Mouse (Mus musculus): ENCODE data around the gene Tbl1xr1.

Tbl1xr1 gene

DNA sequence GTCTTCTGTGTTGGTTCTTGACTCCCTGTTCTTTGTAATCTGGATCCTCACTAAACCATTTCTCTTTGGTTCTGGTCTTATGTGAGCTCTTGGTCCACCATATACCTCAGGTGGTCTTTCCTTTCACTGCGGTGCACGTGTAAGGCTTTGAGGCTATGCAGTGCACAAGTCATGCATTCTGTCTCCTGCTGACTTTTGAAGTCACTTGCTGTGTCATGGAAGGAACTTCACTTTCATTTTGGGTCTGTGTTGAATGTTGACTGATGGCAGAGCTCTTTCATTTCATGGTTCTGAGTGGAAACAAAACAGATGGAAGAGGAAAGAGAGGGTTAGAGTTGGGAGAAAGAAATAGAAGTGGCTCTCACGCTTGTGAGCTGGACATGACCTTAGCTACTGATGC lies 13.4 kb downstream of the Tbl1xr1 start:
- in situ Hi-C loops (cut with MboI, MseI), result loop anchor here (5.0 kb wide), 2 partner anchors 57 to 117 kb away; no protein-coding TSS in a partner anchor

- in situ Hi-C loops (cut with MboI, MseI), result loop anchor here (5.0 kb wide), 1 partner anchor 57 kb away; no protein-coding TSS in a partner anchor
These were observed 14.2 kb downstream of the Tbl1xr1 start for GRCm38 (mm10) chr3:22090431-22091265.

DNA sequence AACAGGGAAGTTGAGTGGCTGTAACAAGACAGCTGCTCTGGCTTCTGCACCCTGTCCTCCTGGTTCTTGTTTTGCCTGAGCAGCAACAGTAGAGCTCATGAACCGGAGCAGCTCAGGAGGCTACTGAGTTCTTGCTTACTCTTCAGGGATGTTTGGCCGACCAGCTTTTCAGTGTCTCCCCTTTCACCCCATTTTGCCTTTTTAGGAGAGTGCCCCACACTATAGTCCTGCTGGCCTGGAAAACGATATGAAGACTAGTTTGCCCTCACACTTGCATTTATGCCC lies 14.8 kb downstream of the Tbl1xr1 start:
- in situ Hi-C loops (cut with MboI, MseI), result loop anchor here (5.0 kb wide), 1 partner anchor 56 kb away; no protein-coding TSS in a partner anchor

DNA sequence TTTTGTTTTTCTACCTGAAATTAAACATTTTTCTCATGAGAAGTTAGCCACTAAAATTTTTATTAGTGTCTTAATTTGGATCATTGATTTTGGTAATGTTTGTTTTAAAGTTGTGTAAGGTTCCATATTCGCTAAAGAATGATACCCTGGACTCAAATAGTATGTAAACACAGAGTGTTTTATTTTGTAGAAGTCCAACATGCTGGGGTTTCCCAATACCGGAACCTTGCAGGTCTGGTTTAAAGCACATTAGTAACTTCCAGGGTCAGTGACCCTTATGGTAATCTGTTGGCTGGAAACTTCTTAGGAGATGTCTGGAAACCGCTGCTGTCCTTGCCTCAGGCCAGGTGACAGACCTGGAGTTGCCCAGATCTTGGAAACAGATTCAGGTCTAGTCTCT lies 15.2 kb downstream of the Tbl1xr1 start:
- in situ Hi-C loops (cut with MboI, MseI), result loop anchor here (5.0 kb wide), 1 partner anchor 56 kb away; no protein-coding TSS in a partner anchor

GRCm38 (mm10) chr3:22092784-22093183 lies 16.3 kb downstream of the Tbl1xr1 start:
- in situ Hi-C loops (cut with MboI, MseI), result loop anchor here (5.0 kb wide), 1 partner anchor 55 kb away; no protein-coding TSS in a partner anchor

DNA sequence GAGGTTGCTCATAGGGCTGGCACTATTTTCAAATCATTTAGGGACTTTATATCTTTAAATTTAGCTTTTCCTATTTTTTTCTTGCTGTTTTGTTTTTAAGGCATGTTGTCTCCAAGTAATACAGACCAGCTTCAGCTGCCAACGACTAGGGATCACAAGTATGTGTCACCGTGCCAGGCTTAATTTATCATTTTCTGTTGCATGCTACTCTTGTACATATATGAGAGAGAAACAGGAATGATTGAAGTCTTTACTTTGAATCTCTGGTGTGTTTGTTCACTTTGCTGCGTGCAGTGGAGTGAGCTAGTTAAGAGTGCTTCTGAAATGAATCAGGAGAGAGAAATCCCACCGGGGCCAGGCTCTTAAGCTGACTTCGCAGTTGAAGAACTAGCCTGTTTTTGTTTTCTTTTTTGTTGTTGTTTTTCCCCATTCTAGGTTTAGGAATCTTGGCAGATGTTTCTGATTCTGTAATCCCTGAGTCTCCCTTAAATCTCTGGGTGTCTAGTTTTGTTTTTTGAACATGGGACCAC lies 27.6 kb downstream of the Tbl1xr1 start:
- in situ Hi-C loops (cut with MboI, MseI), result no loop called here

DNA sequence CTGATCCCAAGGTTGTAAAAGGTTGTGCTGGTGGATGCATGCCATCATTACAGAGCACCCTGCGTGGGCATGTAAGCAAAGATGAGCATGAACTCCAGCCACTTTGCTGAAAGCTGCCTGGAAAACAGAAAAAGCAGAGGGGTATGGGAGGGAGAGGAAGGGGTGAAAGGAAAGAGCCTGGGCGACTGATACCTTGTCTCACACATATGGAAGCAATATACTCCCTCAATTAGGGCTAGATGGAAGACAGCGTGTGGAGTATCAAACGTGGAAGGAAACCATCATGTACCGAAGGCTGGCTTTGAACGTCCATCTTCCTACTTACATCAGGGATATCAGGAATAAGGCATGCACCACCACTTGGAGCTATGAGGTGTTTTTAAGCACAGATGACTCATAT lies 29.0 kb downstream of the Tbl1xr1 start:
- in situ Hi-C loops (cut with MboI, MseI), result no loop called here

DNA sequence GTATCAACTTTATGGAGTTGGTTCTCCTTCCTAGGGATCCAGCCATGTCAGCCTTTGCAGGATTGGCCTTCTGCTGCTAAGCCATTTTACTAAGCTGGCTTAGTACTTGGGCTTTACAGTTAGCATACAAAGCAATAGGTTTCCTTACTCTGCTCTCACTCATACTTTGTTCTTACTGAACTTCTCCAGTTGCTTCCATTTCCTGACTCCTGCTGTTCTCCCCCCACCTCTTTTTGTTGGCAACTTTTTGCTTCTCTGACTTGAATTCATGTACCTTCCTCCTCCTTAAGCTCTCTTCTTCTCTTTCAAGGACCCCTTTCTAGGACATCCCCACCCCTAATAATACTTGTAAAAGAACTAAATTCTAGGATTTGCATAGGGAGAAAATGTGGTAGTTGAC lies 31.6 kb downstream of the Tbl1xr1 start:
- in situ Hi-C loops (cut with MboI, MseI), result no loop called here

DNA sequence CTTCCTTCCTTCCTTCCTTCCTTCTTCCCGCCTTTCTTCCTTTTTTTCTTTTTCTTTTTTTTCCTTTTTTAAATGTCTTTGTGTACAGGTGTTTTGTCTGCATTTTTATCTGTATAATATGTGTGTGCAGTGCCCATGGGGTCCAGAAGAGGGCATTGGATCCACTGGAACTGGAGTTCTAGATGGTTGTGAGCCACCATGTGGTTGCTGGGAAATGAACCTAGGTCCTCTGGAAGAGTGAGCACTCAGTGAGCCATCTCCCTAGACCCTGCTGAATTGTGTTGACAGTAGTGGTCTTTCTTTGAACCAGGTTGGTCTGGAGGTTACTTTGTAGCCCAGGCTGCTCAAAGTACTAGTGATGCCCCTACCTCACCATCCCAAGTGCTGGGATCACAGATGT lies 33.2 kb downstream of the Tbl1xr1 start:
- in situ Hi-C loops (cut with MboI, MseI), result no loop called here

GRCm38 (mm10) chr3:22113773-22114172 lies 37.3 kb downstream of the Tbl1xr1 start:
- in situ Hi-C loops (cut with MboI, MseI), result no loop called here

GRCm38 (mm10) chr3:22115221-22115620 lies 38.8 kb downstream of the Tbl1xr1 start:
- in situ Hi-C loops (cut with MboI, MseI), result no loop called here

DNA sequence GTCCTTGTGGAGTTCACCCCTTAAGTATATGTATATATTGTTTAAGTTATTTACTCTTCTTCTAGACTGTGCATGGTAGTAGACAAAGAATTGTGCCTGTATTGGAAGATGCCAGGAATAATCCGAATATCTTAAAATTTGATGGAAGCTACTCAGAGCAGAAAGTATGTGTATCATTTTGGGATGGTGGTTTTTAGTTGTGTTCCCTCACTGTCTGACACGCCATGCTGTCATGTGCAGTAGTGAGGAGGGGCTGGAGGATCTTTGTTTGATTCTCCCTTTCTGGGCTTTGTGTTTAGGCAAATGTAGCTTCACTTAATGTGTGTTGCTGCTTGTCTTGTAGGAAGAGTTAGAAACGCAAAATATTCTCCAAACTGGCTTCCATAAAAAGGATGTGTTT lies 39.2 kb downstream of the Tbl1xr1 start:
- in situ Hi-C loops (cut with MboI, MseI), result no loop called here

DNA sequence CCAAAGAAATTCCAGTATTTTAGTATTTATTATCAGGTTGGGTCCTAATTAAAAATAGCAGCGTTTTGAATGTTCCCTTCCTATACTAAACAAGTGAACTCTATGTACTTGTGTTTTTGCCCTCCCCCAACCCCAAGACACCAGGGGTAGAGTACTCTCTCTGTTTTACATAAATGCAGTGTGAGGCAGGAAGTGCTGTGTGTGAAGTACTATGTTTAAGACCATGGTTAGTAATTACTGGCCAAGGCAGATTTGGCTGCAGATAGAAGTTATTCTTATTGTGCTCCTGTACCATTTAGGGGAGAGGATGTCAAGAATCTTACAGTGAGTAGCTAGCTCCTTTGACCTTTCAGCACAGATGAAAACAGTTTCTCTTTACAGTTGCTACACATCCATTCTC lies 39.7 kb downstream of the Tbl1xr1 start:
- in situ Hi-C loops (cut with MboI, MseI), result no loop called here

DNA sequence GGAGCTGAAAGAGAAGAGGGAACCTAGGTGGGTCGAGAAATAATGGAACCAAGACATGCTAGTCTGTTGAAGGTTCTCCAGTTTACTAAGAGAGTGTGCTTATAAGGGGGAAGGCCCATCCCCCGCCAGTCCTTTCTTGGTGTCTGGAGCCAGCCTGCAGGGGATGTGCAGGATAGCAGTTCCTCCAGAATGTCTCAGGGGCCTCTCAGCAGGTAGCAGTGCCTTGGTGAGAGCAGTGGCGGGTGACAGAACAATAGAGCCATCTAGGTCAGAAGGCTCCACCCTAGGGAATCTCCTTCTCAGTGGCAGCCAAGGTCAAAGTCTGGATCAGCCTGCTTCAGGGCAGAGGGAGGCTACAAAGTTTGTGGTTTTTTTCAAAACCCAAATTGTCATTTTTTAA lies 45.3 kb downstream of the Tbl1xr1 start:
- in situ Hi-C loops (cut with MboI, MseI), result no loop called here

DNA sequence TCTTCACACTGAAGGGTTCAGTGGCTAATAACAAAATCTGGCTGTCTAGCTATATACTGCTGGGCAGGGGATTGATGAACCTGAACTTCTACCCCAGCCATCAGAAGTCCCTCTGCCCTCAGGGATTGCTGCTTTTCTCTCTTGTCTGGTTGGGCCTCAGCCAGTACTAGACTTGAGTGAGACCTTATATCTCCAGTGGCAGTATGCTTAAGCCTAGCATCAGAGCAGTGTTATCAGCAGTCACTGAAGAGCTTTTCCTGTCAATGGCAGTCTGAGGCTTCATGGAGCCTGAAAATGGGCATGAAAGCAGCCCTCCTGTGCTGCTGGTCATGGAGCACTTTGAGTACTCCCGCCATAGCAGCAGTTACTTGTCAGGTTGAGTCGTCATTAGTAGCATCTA lies 46.7 kb downstream of the Tbl1xr1 start:
- in situ Hi-C loops (cut with MboI, MseI), result no loop called here

DNA sequence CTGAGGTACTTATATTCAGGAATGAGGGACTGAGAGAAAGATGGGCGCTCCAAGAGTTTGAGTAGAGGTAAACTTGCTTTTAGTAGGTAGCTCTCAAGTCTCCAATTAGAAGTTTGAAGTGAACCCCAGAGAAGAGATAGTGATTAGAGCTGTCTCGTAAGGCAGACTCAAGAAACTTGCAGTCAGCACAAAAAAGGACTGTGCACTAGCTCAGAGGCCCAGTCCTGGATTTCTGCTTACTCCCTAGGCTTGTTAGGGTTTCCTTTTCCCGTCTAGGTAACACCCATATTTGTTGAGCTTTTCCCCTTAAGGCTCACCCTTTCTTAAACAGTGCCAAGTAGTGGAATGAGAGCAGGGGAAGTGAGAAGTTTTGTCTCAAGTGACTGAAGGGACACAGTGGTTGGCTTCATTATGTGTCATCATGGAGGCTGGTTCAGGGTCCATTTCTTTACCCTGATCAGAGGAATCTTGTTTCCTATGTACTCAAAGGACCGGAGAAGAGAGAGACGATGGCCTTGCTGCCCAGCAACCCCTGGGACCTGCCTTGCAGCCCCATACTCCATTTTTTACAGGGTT lies 49.9 kb downstream of the Tbl1xr1 start:
- in situ Hi-C loops (cut with MboI, MseI), result no loop called here

DNA sequence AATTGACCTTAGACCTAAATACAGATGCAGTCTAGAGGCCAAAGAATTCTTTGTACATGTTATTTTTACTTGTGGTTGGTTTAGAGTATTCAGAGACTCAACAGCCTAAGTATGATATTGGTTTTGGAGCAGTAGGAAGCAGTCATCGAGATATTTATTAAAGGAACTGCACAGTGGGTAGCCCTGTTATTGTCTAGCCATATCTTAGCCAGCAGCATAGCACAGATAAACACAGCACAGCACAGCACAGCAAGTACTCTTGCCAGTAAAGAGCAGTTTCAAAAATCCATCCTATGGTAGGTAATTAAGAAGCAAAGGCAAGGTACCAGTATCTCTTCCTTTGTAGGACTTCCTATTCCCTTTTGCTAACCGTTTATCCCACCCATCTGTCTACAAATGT lies 54.8 kb downstream of the Tbl1xr1 start:
- in situ Hi-C loops (cut with MboI, MseI), result no loop called here

DNA sequence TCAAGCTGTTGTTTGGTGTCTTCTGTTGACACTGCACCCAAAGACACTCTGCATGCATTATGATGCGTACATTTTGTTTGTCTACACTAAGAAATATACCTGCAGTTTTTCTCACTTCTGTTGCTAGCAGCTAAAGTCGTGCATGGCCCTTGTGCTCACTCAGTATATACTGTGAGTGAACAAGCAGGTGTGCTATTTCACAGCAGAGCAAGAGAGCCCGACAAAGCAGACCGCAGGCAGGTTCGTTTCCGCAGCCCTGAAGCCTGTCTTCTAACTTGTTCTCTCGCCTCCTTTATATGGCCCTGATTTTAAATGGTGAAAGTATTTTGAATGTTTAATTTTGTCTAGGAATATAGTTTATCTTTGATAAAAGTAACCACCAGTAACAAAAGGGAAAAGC lies 57.2 kb downstream of the Tbl1xr1 start:
- in situ Hi-C loops (cut with MboI, MseI), result no loop called here

DNA sequence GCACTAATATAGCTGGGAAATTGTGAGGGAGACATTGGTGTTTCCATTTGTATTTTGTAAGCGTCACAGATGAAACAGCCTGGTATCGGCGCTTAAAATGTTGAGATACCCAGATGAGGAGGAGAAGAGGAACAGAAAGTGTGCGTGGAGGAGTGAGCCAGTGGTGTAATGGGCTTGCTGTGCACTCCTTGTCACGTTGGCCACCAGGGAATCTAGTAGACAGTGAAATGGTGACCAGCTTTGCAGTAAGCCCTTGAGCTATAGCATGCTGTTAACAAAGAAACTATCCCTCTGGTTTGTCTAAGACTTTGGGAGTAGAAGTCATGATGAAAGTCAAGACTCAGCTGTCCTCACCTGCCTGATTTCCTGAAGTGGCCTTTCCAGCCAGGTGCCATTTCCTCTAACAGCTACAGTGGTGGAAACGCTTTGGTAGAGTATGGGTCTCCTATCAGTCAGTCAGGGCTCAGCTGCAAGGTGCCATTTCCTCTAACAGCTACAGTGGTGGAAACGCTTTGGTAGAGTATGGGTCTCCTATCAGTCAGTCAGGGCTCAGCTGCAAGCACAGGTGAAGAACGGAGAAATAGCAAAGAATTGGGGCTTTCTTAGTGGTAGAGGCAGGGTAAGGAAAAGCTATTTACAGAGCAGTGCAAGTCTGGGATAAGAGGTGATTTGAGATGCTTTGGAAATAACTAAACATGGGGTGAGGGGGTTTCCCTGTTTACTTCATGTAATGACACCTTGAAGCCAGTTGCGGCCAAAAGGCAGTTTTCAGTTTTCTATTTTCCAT lies 61.5 kb downstream of the Tbl1xr1 start:
- in situ Hi-C loops (cut with MboI, MseI), result no loop called here

DNA sequence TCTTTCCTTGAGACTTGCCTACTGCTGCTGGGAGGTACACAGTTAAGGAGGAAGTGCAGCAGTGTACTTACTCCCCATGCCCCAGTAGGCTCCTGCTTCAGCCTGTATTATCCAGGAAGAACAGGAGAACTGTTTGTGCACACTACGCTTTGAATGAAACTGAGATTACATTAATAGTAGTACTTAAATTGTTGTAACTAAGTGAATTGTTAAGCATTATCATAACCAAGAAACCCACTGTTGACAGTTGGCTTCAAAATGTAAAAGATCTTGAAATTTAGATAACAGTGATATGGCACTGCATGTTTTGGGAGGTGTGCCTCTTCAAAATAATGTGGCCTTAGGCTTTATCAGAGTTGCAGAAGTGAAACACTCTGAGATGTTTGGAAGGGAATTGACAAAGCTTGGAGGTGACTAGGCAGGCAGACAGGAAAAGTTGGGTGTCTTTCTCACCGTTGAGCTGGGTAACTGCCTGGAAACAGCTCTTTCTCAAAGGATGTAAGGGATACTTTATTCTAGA lies 62.2 kb downstream of the Tbl1xr1 start:
- in situ Hi-C loops (cut with MboI, MseI), result no loop called here

DNA sequence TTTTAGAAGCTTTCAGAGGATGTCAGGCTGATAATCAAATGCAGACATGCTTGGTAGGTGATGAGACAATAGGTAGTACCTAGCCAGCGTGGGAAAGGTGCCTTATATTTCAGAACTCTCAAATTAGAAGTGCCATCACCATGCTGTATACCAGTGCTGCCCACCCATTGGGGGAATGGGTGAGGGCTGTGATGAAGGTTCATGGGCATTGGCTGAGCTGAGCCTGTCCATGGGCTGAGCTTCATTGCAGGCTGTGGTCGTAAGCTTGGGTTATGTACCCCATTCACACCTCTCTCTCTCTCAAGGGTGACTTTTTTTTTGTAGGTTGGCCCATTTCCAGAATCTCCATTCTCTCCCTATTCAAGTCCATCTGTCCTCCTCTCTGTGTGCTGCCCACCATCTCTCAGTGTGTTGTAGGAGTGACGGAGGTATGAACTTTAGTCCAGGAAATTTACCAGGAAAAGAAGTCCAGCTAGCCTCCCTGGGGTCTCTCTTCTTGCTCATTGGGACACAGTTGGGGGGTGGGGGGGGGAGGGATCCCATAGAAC lies 63.7 kb downstream of the Tbl1xr1 start:
- in situ Hi-C loops (cut with MboI, MseI), result no loop called here
